Mouse (Mus musculus) left cerebral cortex, postnatal 25 days (tissue): ENCODE data around the gene Plcd4. TPM values are rescaled to one million over a fixed set of nuclear protein-coding genes. Genes with fewer than 3 reads are reported as not detected.
A peak's percentile ranks its signal among the peaks of the same experiment; 100 is the strongest.
"Not testable (repeated sequence)": the region's sequence is repeated elsewhere in the genome, so short reads cannot be mapped to it uniquely, and the experiment has no call there.

ENCODE experiments used
- DNase-seq, 2 experiments: peaks; one replicate each; pipeline ENCODE4 v3.0.0; 2022; ENCODE audit warnings: low spot score in 2 of 2, mixed read lengths in 1 of 2
- intact Hi-C: fragments of 180-260 bp; cut with DNase I; formaldehyde crosslinking; loops from one replicate; pipeline ENCODE4 v1.15.1; 2025
- total RNA-seq, 2 experiments: library from RNA; stranded (reverse); gene quantifications; 2 replicates each; pipeline ENCODE4 v1.2.3; 2021

The Plcd4 gene
- total RNA-seq, result 10 to 100 TPM; 11.3 to 13.3 TPM

- intact Hi-C loops, result no loop called here
- peak; percentile 17 to 39 for DNase-seq
Measured at GRCm38 (mm10) chr1:74542451-74542961, at the start of gene Plcd4. Gene Plcd4, plus strand, starts transcription at chr1:74542888.

- intact Hi-C loops, result no loop called here
Measured at GRCm38 (mm10) chr1:74501106-74501505, 41.6 kb upstream of the Plcd4 start.

GRCm38 (mm10) chr1:74505393-74505720, 37.3 kb upstream of the Plcd4 start:
- intact Hi-C loops, result loop anchor here (5.0 kb wide), 1 partner anchor 82 kb away; the partner anchor contains the start of genes Bcs1l and Zfp142
- DNase-seq, result no peak

More at GRCm38 (mm10) chr1:74501106-74501505, 41.6 kb upstream of the Plcd4 start:
- DNase-seq, result no peak

- intact Hi-C loops, result loop anchor here (5.0 kb wide), 1 partner anchor 81 kb away; the partner anchor contains the start of genes Bcs1l and Zfp142
- peak; percentile 100 for DNase-seq
Measured at GRCm38 (mm10) chr1:74505721-74506464, 36.8 kb upstream of the Plcd4 start, which contains the start of gene Cnot9. Gene Cnot9, plus strand, starts transcription at chr1:74506058.

GRCm38 (mm10) chr1:74506471-74506881, 36.2 kb upstream of the Plcd4 start:
- intact Hi-C loops, result loop anchor here (5.0 kb wide), 1 partner anchor 81 kb away; the partner anchor contains the start of genes Bcs1l and Zfp142
- DNase-seq, result peak; percentile 45 to 46

- intact Hi-C loops, result loop anchor here (5.0 kb wide), 1 partner anchor 80 kb away; the partner anchor contains the start of genes Bcs1l and Zfp142
- no peak for DNase-seq
Measured at GRCm38 (mm10) chr1:74507780-74508179, 34.9 kb upstream of the Plcd4 start.

- no peak for DNase-seq
- intact Hi-C loops, result no loop called here
Measured at GRCm38 (mm10) chr1:74511306-74511705, 31.4 kb upstream of the Plcd4 start.

GRCm38 (mm10) chr1:74512999-74513398, 29.7 kb upstream of the Plcd4 start:
- DNase-seq, intact Hi-C loops: not testable (repeated sequence)

GRCm38 (mm10) chr1:74519875-74520274, 22.8 kb upstream of the Plcd4 start:
- DNase-seq, result no peak
- intact Hi-C loops, result loop anchor here (5.0 kb wide), 1 partner anchor 52 kb away; no protein-coding TSS in a partner anchor

GRCm38 (mm10) chr1:74524746-74525145, 17.9 kb upstream of the Plcd4 start:
- intact Hi-C loops, result loop anchor here (5.0 kb wide), 1 partner anchor 48 kb away; no protein-coding TSS in a partner anchor

GRCm38 (mm10) chr1:74528589-74528988, 14.1 kb upstream of the Plcd4 start:
- no peak for DNase-seq
- intact Hi-C loops, result no loop called here

More at GRCm38 (mm10) chr1:74524746-74525145, 17.9 kb upstream of the Plcd4 start:
- no peak for DNase-seq

- DNase-seq, result peak in 1 of 2 experiments; percentile 14
- intact Hi-C loops, result no loop called here
Measured at GRCm38 (mm10) chr1:74538650-74539049, 4.0 kb upstream of the Plcd4 start.

GRCm38 (mm10) chr1:74544184-74544583, 1.5 kb downstream of the Plcd4 start, which contains the start of gene Usp37:
Gene Usp37, minus strand, starts transcription at chr1:74544284.
- intact Hi-C loops, result no loop called here
- no peak for DNase-seq

GRCm38 (mm10) chr1:74559061-74559460, 16.4 kb downstream of the Plcd4 start:
- no peak for DNase-seq
- intact Hi-C loops, result no loop called here

- intact Hi-C loops, result no loop called here
Measured at GRCm38 (mm10) chr1:74565834-74566233, 23.1 kb downstream of the Plcd4 start.

GRCm38 (mm10) chr1:74569739-74570719, 27.3 kb downstream of the Plcd4 start:
- DNase-seq, result peak in 1 of 2 experiments; percentile 26
- intact Hi-C loops, result loop anchor here (5.0 kb wide), 1 partner anchor 48 kb away; no protein-coding TSS in a partner anchor

More at GRCm38 (mm10) chr1:74565834-74566233, 23.1 kb downstream of the Plcd4 start:
- no peak for DNase-seq

GRCm38 (mm10) chr1:74582621-74583020, 39.9 kb downstream of the Plcd4 start:
- intact Hi-C loops, result no loop called here

GRCm38 (mm10) chr1:74584616-74585398, 42.1 kb downstream of the Plcd4 start:
- intact Hi-C loops, result loop anchor here (5.0 kb wide), 1 partner anchor 78 kb away; the partner anchor contains the start of gene Cnot9
- no peak for DNase-seq

More at GRCm38 (mm10) chr1:74582621-74583020, 39.9 kb downstream of the Plcd4 start:
- no peak for DNase-seq
